Mouse (Mus musculus) MEL (cell line): ENCODE data around the gene Kcnip1.

Experiments
- ELF1 ChIP-seq: IDR thresholded peaks from 2 replicates; pipeline ENCODE4 v1.6.1; 2014; ENCODE audit warnings: low read depth, mild to moderate bottlenecking, inconsistent platforms, low read length, improper control_type of control experiment, moderate library complexity
- GABPA ChIP-seq: IDR thresholded peaks from 2 replicates; pipeline ENCODE4 v1.6.1; 2012; ENCODE audit warnings: low read depth, mild to moderate bottlenecking, inconsistent platforms, low read length, improper control_type of control experiment, moderate library complexity
- GATA1 ChIP-seq: IDR thresholded peaks from 2 replicates; pipeline ENCODE4 v1.6.1; 2011; ENCODE audit warnings: low read depth, low read length, improper control_type of control experiment
- HCFC1 ChIP-seq: IDR thresholded peaks from 2 replicates; pipeline ENCODE4 v1.6.1; 2012; ENCODE audit warnings: low read depth, mild to moderate bottlenecking, inconsistent platforms, low read length, improper control_type of control experiment, moderate library complexity
- MAFK ChIP-seq: IDR thresholded peaks from 2 replicates; pipeline ENCODE4 v1.6.1; 2011; ENCODE audit warnings: low read depth, mild to moderate bottlenecking, low read length, improper control_type of control experiment, borderline replicate concordance
- MAX ChIP-seq: IDR thresholded peaks from 2 replicates; pipeline ENCODE4 v1.6.1; 2011; ENCODE audit warnings: low read length, improper control_type of control experiment
- NRF1 ChIP-seq: IDR thresholded peaks from 2 replicates; pipeline ENCODE4 v1.6.1; 2014; ENCODE audit warnings: low read depth, mild to moderate bottlenecking, inconsistent platforms, low read length, improper control_type of control experiment, moderate library complexity; ENCODE audit not compliant: poor library complexity, insufficient read depth, severe bottlenecking
- POLR2AphosphoS2 ChIP-seq: IDR thresholded peaks from 2 replicates; pipeline ENCODE4 v1.6.1; 2011; ENCODE audit warnings: low read length, improper control_type of control experiment
- POLR2AphosphoS5 ChIP-seq: IDR thresholded peaks from 2 replicates; pipeline ENCODE4 v1.6.1; 2012; ENCODE audit warnings: low read depth, borderline replicate concordance, mild to moderate bottlenecking, inconsistent platforms, low read length, moderate library complexity, mixed read lengths
- SIN3A ChIP-seq: IDR thresholded peaks from 2 replicates; pipeline ENCODE4 v1.6.1; 2012; ENCODE audit warnings: low read length, improper control_type of control experiment, inconsistent platforms
- TAL1 ChIP-seq: IDR thresholded peaks from 2 replicates; pipeline ENCODE4 v1.6.1; 2012; ENCODE audit warnings: mild to moderate bottlenecking, inconsistent platforms, low read length, moderate library complexity, mixed read lengths
- TCF12 ChIP-seq: IDR thresholded peaks from 2 replicates; pipeline ENCODE4 v1.6.1; 2014; ENCODE audit warnings: low read depth, mild to moderate bottlenecking, inconsistent platforms, low read length, improper control_type of control experiment, moderate library complexity
- USF1 ChIP-seq: IDR thresholded peaks from 2 replicates; pipeline ENCODE4 v1.6.1; 2014; ENCODE audit warnings: low read depth, mild to moderate bottlenecking, inconsistent platforms, low read length, improper control_type of control experiment, moderate library complexity
- ZKSCAN1 ChIP-seq: IDR thresholded peaks from 2 replicates; pipeline ENCODE4 v1.6.1; 2012; ENCODE audit warnings: low read depth, mild to moderate bottlenecking, inconsistent platforms, low read length, improper control_type of control experiment, moderate library complexity

DNA sequence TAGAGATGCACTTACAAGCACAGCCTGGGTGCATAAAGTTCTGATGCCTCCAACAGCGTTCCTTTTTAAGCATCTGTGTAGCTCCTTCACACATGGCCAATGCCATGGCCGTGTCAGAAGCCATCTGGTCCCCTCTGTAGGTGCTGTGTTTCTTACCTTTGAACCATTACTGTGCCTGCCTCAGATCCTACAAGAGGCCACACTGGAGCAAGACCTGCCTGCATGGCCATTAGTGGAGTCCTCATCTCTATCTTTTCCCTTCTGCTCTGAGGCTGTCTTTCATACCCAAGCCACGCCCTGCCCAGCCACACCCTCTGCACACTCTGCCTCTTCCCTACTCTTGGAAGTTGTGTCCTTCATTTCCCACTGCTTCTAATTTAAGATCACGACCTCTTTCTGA is 400.1 kb downstream of the Kcnip1 start:
- TF ChIP-seq GATA1 (no peak), GABPA (no peak), NRF1 (no peak), MAFK (no peak), ELF1 (no peak), POLR2AphosphoS2 (no peak), TCF12 (no peak), HCFC1 (no peak), ZKSCAN1 (no peak), MAX (no peak), USF1 (no peak), TAL1 (no peak), SIN3A (no peak), POLR2AphosphoS5 (no peak)
